In the genomic region with DNA sequence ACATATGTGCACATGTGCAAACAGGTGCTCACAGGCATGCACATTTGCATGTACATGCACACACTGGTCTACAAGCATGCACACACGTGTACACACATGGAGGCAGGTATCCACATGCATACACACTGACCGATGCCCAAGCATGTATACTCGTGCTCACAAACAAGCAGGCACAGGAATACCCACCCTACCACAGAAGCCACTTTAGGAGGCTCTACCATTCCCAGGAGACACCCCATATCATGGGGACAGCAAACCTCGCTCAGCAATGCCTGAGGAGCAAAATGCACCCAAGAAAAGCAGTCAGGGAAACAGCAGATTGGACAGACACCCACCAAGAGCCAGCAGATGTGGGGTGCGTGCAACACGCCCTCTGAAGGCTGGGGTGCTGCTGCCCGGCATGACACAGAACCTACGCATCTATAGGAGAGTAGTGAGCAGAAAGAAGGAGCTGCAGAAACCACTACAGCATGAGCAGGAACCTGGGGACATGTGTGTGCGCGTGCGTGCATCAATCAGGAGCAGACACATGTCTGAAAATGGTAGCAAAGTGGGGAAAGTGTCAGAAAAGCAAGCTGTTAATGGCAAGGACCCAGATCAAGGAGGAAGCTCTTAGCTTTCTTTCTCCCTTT, we compare ENCODE assay signal across 11 mouse cellular contexts. TPM values are rescaled to one million over a fixed set of nuclear protein-coding genes. Genes with fewer than 3 reads are reported as not detected.
DNase-seq lines count a peak whose midpoint lies in the region; ATAC-seq and TF ChIP-seq lines count a peak whose summit lies in the region.
"Had no signal": no experiment of that assay in that cellular context is flagged by ENCODE, and none has a peak within 500 bp of the region (broad histone marks: within the 10 kb centered on the region; RNA-seq: fewer than 3 reads in every experiment).

No protein-coding gene starts in this region.

- H3K27me3 ChIP-seq in heart, embryonic 11.5 days (ENCODE audit: control insufficient read depth, insufficient read depth, low read length) = no peaks in the 10 kb centered on the region
- no peaks in the 10 kb centered on the region for H3K27me3 ChIP-seq in kidney, embryonic 16.5 days (ENCODE audit: insufficient read depth, low read length)
- H3K27me3 ChIP-seq: stomach, embryonic 15.5 days had no signal

- no peak for TF ChIP-seq CTCF in brain, embryonic 14.5 days (IDR thresholded peaks at IDR 0.05; ENCODE audit: borderline replicate concordance, extremely low read depth, insufficient read depth, insufficient read length)

- H3K36me3 ChIP-seq in heart, embryonic 11.5 days (ENCODE audit: control insufficient read depth, insufficient read depth, low read length) = no peaks in the 10 kb centered on the region
- no peaks in the 10 kb centered on the region for H3K36me3 ChIP-seq in kidney, embryonic 16.5 days (ENCODE audit: insufficient read depth, low read length)
- H3K36me3 ChIP-seq: stomach, embryonic 15.5 days had no signal

- H3K4me3 ChIP-seq in heart, embryonic 11.5 days (ENCODE audit: low read depth, low read length) = no peak overlapping the region
- no peak overlapping the region for H3K4me3 ChIP-seq in kidney, embryonic 16.5 days (ENCODE audit: low read length)
- H3K4me3 ChIP-seq: stomach, embryonic 15.5 days had no signal

- no peak overlapping the region for H3K4me2 ChIP-seq in heart, embryonic 11.5 days
- no peak overlapping the region for H3K4me2 ChIP-seq in kidney, embryonic 16.5 days (replicated peaks; ENCODE audit: low read depth, low read length)
- H3K4me2 ChIP-seq: stomach, embryonic 15.5 days had no signal

- H3K9ac ChIP-seq in heart, embryonic 11.5 days (ENCODE audit: low read depth, low read length) = no peak overlapping the region
- 0 out of 2 replicates have a peak overlapping the region, but pooled peaks have one; percentile 17 for H3K9ac ChIP-seq in kidney, embryonic 16.5 days (replicated peaks; ENCODE audit: low read length)
- H3K9ac ChIP-seq: liver, postnatal 0 days; stomach, embryonic 15.5 days had no signal

- peaks cover 34% of the 10 kb centered on the region for H3K4me1 ChIP-seq in heart, embryonic 11.5 days (ENCODE audit: control insufficient read depth, insufficient read depth, low read length)
- H3K4me1 ChIP-seq in kidney, embryonic 16.5 days (ENCODE audit: insufficient read depth, low read length) = peaks cover 38% of the 10 kb centered on the region
- H3K4me1 ChIP-seq: stomach, embryonic 15.5 days had no signal

- peak overlapping the region; percentile 79 for H3K27ac ChIP-seq in heart, embryonic 11.5 days (ENCODE audit: low read depth, low read length)
- H3K27ac ChIP-seq in kidney, embryonic 16.5 days (ENCODE audit: low read length) = no peak overlapping the region
- H3K27ac ChIP-seq: stomach, embryonic 15.5 days had no signal

- TF ChIP-seq POLR2A in brain, embryonic 14.5 days (IDR thresholded peaks at IDR 0.05; ENCODE audit: borderline replicate concordance, extremely low read depth, insufficient read depth, insufficient read length, poor library complexity, severe bottlenecking) = no peak

- H3K9me3 ChIP-seq in heart, embryonic 11.5 days (replicated peaks; ENCODE audit: control insufficient read depth, low read length) = no peaks in the 10 kb centered on the region
- H3K9me3 ChIP-seq in kidney, embryonic 16.5 days (ENCODE audit: low read length) = no peaks in the 10 kb centered on the region
- H3K9me3 ChIP-seq: stomach, embryonic 15.5 days had no signal

- ATAC-seq in heart, embryonic 11.5 days (replicated peaks; ENCODE audit: insufficient number of reproducible peaks, low FRiP score, low TSS enrichment) = no peak
- no peak for ATAC-seq in kidney, embryonic 16.5 days (ENCODE audit: low FRiP score, low TSS enrichment)
- ATAC-seq in megakaryocyte progenitor cell, adult 5-6 weeks (replicated peaks; ENCODE audit: poor library complexity) = no peak

- 82% methylated on average over 11 of the region's 11 CpGs for WGBS in heart, embryonic 11.5 days (ENCODE audit: insufficient replicate concordance)
- WGBS in kidney, embryonic 16.5 days = 85% methylated on average over 11 of the region's 11 CpGs

- DNase-seq in heart, adult 18-20 months = no peak
- DNase-seq in kidney, adult 8-10 months = no peak
- peak; percentile 72 for DNase-seq in brain, embryonic 14.5 days (ENCODE audit: low read depth)
- DNase-seq in frontal cortex, postnatal 36 days (ENCODE audit: low spot score in 2 of 2) = peak; percentile 68 to 82
- no peak for DNase-seq in urinary bladder, postnatal 14 days (ENCODE audit: low spot score)
- DNase-seq: liver, postnatal 0 days; thymus, postnatal 4 days had no signal

RNA-seq across cellular contexts. Expression of a gene that starts 15.1 kb away (rescaled TPM):
- polyA plus RNA-seq in heart, embryonic 11.5 days (2014; fragmentation: Nextera tagmentation; extraction: Ambion mirVana) = 11.0 and 13.7 TPM in 2 replicates
- total RNA-seq in heart, adult 18-20 months (2021) = 10 to 100 TPM; 57.5 to 67.5 TPM
- 28.8 and 29.0 TPM in 2 replicates for polyA plus RNA-seq in kidney, embryonic 16.5 days (2015; fragmentation: Nextera tagmentation; extraction: Ambion mirVana)
- 20.4 and 25.6 TPM in 2 replicates for polyA plus RNA-seq in brain, embryonic 14.5 days (2012; rRNA removed)
- 25.4 and 27.1 TPM in 2 replicates for total RNA-seq in megakaryocyte progenitor cell, adult 5-6 weeks (2015)
- total RNA-seq in megakaryocyte progenitor cell, adult 5-6 weeks (2017) = 8.6 and 10.7 TPM in 2 replicates

Comparison
In these comparisons a context has a peak if more than half of its experiments do, and no peak if none do; other contexts are left out.
1. DNase-seq: peak in brain, embryonic 14.5 days (single experiment) and frontal cortex, postnatal 36 days (2 of 2); none in heart, adult 18-20 months (0 of 2), kidney, adult 8-10 months (0 of 2) and urinary bladder, postnatal 14 days (single experiment).